Mouse (Mus musculus) forebrain, embryonic 14.5 days (tissue): ENCODE measurements at regions not wholly inside any gene's neighbourhood (a gene's known extent, or its start where the extent isn't known, plus 50 kb on each side); places are given as distances from the start of the nearest gene placed in this dataset.

Source experiments
- ATAC-seq: fragments of 200-750 bp; cut with Nextera tagmentation; 2 replicates; pipeline ENCODE4 v1.8.0; 2017; ENCODE audit warnings: mild to moderate bottlenecking, moderate library complexity
- DNase-seq: peaks from one replicate; pipeline ENCODE4 v3.0.0-alpha.2; 2015; ENCODE audit warnings: low spot score
- H3K27ac ChIP-seq: fragments of 300-500 bp; sonication (generic); 2 replicates; pipeline ENCODE4 v1.5.1; 2014; ENCODE audit warnings: low read depth, mild to moderate bottlenecking, control low read depth, low read length, moderate library complexity
- H3K27me3 ChIP-seq: fragments of 300-500 bp; sonication (generic); replicated peaks from 2 replicates; pipeline ENCODE4 v1.6.1; 2014; ENCODE audit warnings: low read length, control low read depth, mixed read lengths; ENCODE audit not compliant: control insufficient read depth, insufficient read depth
- H3K36me3 ChIP-seq: fragments of 300-500 bp; sonication (generic); 2 replicates; pipeline ENCODE4 v1.6.1; 2014; ENCODE audit warnings: low read length, control low read depth; ENCODE audit not compliant: control insufficient read depth, insufficient read depth
- H3K4me1 ChIP-seq: fragments of 300-500 bp; sonication (generic); 2 replicates; pipeline ENCODE4 v1.6.1; 2014; ENCODE audit warnings: antibody characterized with exemption, low read length, control low read depth; ENCODE audit not compliant: control insufficient read depth, insufficient read depth
- H3K4me2 ChIP-seq: fragments of 300-500 bp; sonication (generic); 2 replicates; pipeline ENCODE4 v1.6.1; 2014; ENCODE audit warnings: mild to moderate bottlenecking, control low read depth, low read length
- H3K4me3 ChIP-seq: fragments of 300-500 bp; sonication (generic); 2 replicates; pipeline ENCODE4 v1.5.1; 2014; ENCODE audit warnings: low read depth, low read length, control low read depth
- H3K9ac ChIP-seq: fragments of 300-500 bp; sonication (generic); 2 replicates; pipeline ENCODE4 v1.6.1; 2014; ENCODE audit warnings: mild to moderate bottlenecking, low read length, control low read depth, moderate library complexity
- H3K9me3 ChIP-seq: fragments of 300-500 bp; sonication (generic); replicated peaks from 2 replicates; pipeline ENCODE4 v1.6.1; 2016; ENCODE audit warnings: low read length, control low read depth, mixed read lengths; ENCODE audit not compliant: control insufficient read depth
- WGBS: fragments of 180-500 bp; shearing (Covaris S2); extraction: QIAGEN DNeasy Blood & Tissue Kit; methylation state at CpG from one replicate; pipeline ENCODE4 v1.1.7; 2014; 5-methylcytosine and 5-hydroxymethylcytosine counted together

DNA sequence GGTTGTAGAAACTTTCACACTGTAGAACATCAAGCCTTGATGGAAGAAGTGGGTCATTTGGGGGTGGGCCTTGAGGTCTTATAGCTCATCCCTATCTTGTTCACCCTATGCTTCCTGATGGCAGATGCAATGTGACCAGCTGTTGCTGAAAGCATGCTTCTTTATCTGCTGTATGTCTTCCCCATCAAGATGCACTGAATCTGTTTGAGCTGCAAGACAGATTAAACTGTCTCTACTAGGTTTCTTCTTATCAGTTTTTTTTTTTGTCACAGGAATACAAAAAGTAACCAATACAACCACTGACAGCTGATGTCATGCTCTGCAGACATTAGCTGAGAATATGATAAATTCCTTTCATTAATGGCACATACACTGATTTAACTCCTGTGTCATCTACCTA is 505.0 kb upstream of the Fam160b2 start:
- no peaks in the 10 kb centered on the region for H3K4me1 ChIP-seq
- no peaks in the 10 kb centered on the region for H3K9me3 ChIP-seq
- H3K4me3 ChIP-seq = no peak overlapping the region
- no peak overlapping the region for H3K4me2 ChIP-seq
- H3K27me3 ChIP-seq = no peaks in the 10 kb centered on the region
- ATAC-seq (no peak), DNase-seq (no peak)
- H3K36me3 ChIP-seq = no peaks in the 10 kb centered on the region
- H3K27ac ChIP-seq = no peak overlapping the region
- no peak overlapping the region for H3K9ac ChIP-seq

DNA sequence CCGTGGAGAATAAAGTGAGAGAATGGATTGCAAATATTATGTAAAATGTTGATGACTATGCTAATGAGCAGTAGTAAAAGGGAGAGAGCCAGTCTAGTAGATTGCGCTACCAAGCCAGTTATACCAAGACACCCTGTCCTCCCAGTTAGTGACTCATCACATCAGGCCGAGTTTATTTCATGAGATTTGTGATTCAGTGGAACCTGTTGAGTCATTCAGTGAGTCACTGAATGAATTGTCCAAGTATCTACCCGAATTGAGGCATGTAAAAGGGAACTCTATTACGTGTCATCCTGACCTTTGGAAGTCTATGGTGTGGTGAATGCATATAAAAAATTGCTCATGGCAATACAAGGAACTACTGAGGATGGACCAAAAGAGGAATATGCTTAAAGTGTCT is 504.3 kb upstream of the Fam160b2 start:
- Histone ChIP-seq H3K4me1 (no peaks in the 10 kb centered on the region), H3K27ac (no peak overlapping the region), H3K27me3 (no peaks in the 10 kb centered on the region), H3K9me3 (no peaks in the 10 kb centered on the region), H3K4me3 (no peak overlapping the region), H3K4me2 (no peak overlapping the region), H3K36me3 (no peaks in the 10 kb centered on the region), H3K9ac (no peak overlapping the region)
- WGBS = 87% methylated on average over 5 of the region's 5 CpGs
- no peak for DNase-seq
- ATAC-seq = no peak

DNA sequence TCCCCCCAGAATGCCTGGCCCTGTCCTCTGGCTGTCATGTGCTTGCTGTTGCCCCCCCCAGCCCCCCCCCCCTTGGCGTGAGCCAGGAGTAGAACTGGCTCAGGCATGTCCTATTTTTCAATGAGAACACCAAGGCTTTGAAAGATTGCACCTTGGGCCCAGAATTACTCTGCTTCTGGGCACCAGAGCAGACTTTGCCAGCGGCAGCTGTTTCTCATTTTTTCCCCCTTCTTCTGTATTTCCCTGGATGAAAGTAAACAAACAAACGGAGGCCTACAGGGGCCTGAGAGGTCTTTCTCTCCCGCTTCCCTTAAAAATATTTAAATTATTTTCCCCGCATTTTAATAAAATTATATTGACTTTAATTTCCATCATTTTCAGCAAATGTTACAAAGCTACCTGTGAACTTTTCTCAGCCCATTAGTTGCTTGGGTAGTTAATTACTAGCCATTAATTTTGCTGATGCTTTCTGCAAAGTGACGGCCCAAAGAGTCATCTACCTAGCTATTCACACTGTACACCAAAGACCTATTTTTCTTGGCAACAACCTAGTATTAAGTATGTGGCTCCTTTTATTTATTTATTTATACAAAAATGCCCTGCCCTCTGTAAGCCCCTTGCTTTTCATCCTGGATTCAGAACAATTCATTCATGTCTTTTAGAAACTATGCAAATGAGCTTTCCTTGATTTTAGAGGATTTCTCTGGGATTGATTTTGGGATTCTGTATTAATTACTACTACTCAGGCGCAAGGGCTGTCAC is 496.2 kb upstream of the Fam160b2 start:
- Histone ChIP-seq H3K4me2 (no peak overlapping the region), H3K4me1 (0 out of 2 replicates have a peak, but pooled peaks cover 2% of the 10 kb centered on the region), H3K4me3 (no peak overlapping the region), H3K36me3 (no peaks in the 10 kb centered on the region), H3K9ac (no peak overlapping the region), H3K9me3 (no peaks in the 10 kb centered on the region), H3K27me3 (no peaks in the 10 kb centered on the region), H3K27ac (no peak overlapping the region)
- ATAC-seq (peak; percentile 40; the same call in 1 of the 2 replicates), DNase-seq (peak; percentile 41)
- 40% methylated on average over 7 of the region's 7 CpGs for WGBS

DNA sequence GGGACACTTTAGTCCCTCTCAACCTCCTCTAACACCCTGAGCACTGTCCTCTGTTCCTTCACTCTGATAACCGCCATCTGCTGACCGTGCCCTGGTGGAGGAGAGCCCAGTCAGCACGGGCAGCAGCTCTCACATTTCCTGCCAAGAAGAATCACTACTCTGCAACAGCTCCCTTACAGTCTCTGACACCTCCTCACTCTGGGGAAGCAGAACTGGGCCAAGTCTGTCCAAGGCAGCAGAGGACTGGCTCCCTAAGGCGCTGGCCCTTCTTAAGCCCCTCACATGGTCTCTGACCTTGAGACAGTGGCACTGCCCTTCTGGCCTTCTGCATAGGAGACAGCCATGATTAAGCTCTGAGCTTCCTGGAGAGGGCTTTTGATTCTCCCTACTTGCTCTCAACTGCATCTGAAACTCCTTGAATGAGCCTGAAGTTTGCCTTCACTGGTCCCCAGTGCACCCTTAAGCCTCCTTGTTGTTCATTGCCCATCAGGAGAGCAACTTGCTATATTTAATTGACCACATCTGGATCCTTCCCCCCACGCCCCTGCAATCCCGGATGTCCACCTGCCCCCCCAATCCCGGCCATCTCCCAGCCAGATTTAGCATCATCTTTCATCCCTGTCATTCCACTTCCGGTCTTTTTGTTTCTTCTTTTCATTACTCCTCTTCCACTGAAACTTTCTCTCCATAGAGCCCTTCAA is 493.1 kb upstream of the Fam160b2 start:
- no peak overlapping the region for H3K4me3 ChIP-seq
- no peaks in the 10 kb centered on the region for H3K9me3 ChIP-seq
- no peak overlapping the region for H3K27ac ChIP-seq
- H3K4me2 ChIP-seq = no peak overlapping the region
- H3K9ac ChIP-seq = no peak overlapping the region
- DNase-seq (no peak), ATAC-seq (no peak)
- WGBS = 78% methylated on average over 8 of the region's 8 CpGs
- H3K36me3 ChIP-seq = no peaks in the 10 kb centered on the region
- H3K4me1 ChIP-seq = 0 out of 2 replicates have a peak, but pooled peaks cover 2% of the 10 kb centered on the region
- H3K27me3 ChIP-seq = no peaks in the 10 kb centered on the region

DNA sequence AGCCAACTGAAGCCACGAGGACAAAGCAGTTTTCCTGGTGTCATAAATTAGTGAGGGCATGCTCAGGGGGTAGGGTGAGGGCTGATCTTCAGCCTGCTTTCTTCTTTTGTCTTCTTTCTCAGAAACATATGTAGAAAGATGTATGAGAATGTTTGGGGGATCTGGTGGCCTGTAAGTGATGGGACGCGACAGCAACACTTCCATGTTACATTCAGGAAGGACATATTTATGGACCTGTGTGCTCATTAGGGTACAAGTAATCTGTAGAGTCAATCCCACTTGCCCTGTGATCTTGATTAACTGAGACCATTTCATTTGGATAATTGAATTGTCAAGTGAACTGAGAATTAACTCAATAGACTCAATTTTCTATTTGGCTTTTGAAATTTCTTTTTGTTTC is 486.1 kb upstream of the Fam160b2 start:
- WGBS = 84% methylated on average over 3 of the region's 3 CpGs
- no peaks in the 10 kb centered on the region for H3K4me1 ChIP-seq

DNA sequence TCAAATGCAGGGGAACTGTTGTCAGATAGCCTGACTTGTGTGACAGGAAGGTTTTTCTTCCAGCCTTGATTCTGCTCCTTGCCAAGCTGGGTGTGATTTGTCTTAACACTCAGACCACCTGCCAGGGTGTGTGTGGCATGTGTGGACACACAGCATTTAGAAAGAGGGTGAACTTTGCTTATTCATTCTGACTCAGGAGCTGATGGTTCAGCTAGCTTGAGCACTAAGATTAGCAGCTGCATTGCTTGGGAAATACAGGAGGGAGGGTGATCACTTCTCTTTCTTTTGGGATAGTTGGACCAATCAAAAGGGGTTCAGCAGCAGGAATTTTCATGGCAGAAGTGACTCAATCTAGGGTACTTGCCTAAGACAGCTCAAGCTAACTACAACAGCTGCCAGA is 482.7 kb upstream of the Fam160b2 start:
- Histone ChIP-seq H3K4me3 (no peak overlapping the region), H3K27me3 (no peaks in the 10 kb centered on the region), H3K9me3 (no peaks in the 10 kb centered on the region), H3K4me1 (no peaks in the 10 kb centered on the region), H3K4me2 (no peak overlapping the region), H3K27ac (no peak overlapping the region), H3K36me3 (no peaks in the 10 kb centered on the region), H3K9ac (no peak overlapping the region)
- ATAC-seq (no peak), DNase-seq (no peak)

More for the DNA sequence above, 486.1 kb upstream of the Fam160b2 start:
- no peaks in the 10 kb centered on the region for H3K27me3 ChIP-seq
- no peak overlapping the region for H3K4me2 ChIP-seq
- no peak overlapping the region for H3K4me3 ChIP-seq
- H3K9me3 ChIP-seq = no peaks in the 10 kb centered on the region
- H3K27ac ChIP-seq = no peak overlapping the region
- DNase-seq (no peak), ATAC-seq (no peak)
- no peak overlapping the region for H3K9ac ChIP-seq
- no peaks in the 10 kb centered on the region for H3K36me3 ChIP-seq

DNA sequence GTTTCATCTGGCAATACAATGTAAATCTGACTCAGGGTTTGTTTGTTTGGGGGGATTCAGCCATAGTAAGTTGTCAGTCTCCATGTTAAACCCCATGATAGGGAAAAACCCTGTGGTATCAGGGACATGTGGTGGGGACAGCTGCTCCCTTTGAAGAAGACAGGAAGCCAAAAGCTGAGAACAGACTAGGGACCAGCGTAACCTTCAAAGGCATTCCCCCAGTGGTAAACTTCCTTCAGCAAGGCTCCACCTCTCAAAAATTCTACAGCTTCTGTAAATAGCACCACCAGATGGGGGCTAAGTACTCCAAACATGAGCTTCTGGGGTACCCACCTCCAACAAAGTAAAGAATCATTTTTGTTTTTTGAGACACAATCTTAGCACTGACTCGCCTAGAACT is 476.0 kb upstream of the Fam160b2 start:
- 95% methylated on average over 2 of the region's 2 CpGs for WGBS
- H3K9ac ChIP-seq = no peak overlapping the region
- DNase-seq (no peak), ATAC-seq (no peak)
- no peaks in the 10 kb centered on the region for H3K4me1 ChIP-seq
- no peaks in the 10 kb centered on the region for H3K36me3 ChIP-seq
- H3K9me3 ChIP-seq = no peaks in the 10 kb centered on the region
- no peak overlapping the region for H3K4me3 ChIP-seq
- H3K4me2 ChIP-seq = no peak overlapping the region
- no peak overlapping the region for H3K27ac ChIP-seq
- no peaks in the 10 kb centered on the region for H3K27me3 ChIP-seq

DNA sequence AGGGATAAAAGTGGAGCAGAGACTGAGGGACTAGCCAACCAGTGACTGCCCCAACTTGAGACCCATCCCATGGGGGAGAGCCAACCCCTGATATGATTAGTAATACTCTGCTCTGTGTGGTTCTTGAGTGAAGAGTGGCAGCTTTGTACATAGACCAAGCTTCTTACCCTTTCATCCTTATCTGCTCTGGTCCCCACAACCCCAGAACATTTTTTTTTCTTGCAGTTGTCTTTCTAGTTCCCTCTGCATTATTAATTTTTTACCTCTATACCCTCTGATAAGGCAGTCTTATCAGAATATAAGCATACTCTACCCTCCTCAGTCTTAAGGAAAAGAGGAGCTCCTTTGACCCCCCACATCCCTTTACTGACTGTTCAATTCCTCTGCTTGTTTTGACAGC is 474.4 kb upstream of the Fam160b2 start:
- ATAC-seq (no peak), DNase-seq (no peak)
- Histone ChIP-seq H3K9me3 (no peaks in the 10 kb centered on the region; the same call in 1 of the 2 replicates), H3K9ac (no peak overlapping the region), H3K27ac (no peak overlapping the region), H3K4me2 (no peak overlapping the region), H3K36me3 (no peaks in the 10 kb centered on the region), H3K4me3 (no peak overlapping the region), H3K27me3 (no peaks in the 10 kb centered on the region), H3K4me1 (no peaks in the 10 kb centered on the region)

DNA sequence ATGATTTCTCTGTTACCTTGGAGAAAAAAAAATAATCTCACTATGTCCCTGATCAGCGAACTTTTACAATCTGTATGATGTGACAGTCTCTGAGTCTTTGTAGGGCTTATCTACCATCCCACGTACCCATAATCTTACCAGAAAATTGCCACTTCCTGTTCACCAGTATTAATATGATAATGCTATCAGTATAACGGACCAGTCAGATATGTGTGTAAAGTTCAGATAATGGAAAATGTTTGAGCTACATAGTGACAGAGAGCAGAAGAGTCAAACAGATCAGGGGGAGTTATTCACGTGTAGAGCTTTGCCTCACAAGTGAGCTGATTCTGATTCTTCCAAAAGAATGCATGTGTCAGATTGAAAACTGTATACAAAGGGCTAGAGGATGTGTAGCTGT is 466.0 kb upstream of the Fam160b2 start:
- no peaks in the 10 kb centered on the region for H3K4me1 ChIP-seq
- H3K36me3 ChIP-seq = no peaks in the 10 kb centered on the region
- H3K27ac ChIP-seq = no peak overlapping the region
- no peak for ATAC-seq
- 85% methylated on average over 4 of the region's 4 CpGs for WGBS
- H3K9me3 ChIP-seq = no peaks in the 10 kb centered on the region; the same call in 1 of the 2 replicates
- H3K9ac ChIP-seq = no peak overlapping the region
- DNase-seq = no peak
- no peaks in the 10 kb centered on the region for H3K27me3 ChIP-seq
- no peak overlapping the region for H3K4me3 ChIP-seq
- H3K4me2 ChIP-seq = no peak overlapping the region
